Mouse (Mus musculus) stomach, postnatal 0 days (tissue): ENCODE measurements at regions not wholly inside any gene's neighbourhood (a gene's known extent, or its start where the extent isn't known, plus 50 kb on each side); places are given as distances from the start of the nearest gene placed in this dataset.

ENCODE experiments used
- CTCF ChIP-seq: IDR thresholded peaks from 2 replicates; pipeline ENCODE4 v1.5.1; 2016; ENCODE audit warnings: antibody characterized with exemption, low read depth, mild to moderate bottlenecking, moderate library complexity
- EP300 ChIP-seq: optimal IDR thresholded peaks from 2 replicates; pipeline ENCODE3; 2016; ENCODE audit warnings: antibody characterized with exemption

DNA sequence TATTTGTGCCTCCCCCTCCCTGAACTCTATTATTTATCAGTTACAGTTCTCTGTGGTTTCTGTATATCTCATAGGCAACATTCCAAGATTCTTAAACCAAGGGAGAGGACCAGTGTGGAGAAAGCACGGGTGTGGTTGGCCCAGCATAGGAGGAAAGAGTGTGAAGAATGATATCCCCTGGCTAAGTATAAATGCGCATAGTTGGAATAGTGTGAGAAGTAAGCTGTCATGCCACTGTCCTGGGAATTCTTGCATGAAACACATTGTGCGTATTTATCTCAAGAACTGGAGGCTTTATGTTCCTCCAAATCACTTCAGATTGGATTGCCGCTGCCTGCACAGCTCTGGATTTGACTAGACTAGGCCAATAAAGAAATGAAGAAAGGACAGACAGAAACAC, 1900.3 kb upstream of the Lrrc6 start:
- TF ChIP-seq EP300 (no peak), CTCF (no peak)
